Mouse (Mus musculus) cerebellum, adult (tissue): ENCODE data around the gene Apopt1.
A peak's percentile ranks its signal among the peaks of the same experiment; 100 is the strongest.

Source experiments
- ATAC-seq: cut with Nextera tagmentation; 2 replicates; pipeline ENCODE4 v1.9.2; 2017; ENCODE audit warnings: mild to moderate bottlenecking, moderate library complexity, mixed read lengths; ENCODE audit not compliant: insufficient number of reproducible peaks, low FRiP score, low TSS enrichment

Apopt1 gene

DNA sequence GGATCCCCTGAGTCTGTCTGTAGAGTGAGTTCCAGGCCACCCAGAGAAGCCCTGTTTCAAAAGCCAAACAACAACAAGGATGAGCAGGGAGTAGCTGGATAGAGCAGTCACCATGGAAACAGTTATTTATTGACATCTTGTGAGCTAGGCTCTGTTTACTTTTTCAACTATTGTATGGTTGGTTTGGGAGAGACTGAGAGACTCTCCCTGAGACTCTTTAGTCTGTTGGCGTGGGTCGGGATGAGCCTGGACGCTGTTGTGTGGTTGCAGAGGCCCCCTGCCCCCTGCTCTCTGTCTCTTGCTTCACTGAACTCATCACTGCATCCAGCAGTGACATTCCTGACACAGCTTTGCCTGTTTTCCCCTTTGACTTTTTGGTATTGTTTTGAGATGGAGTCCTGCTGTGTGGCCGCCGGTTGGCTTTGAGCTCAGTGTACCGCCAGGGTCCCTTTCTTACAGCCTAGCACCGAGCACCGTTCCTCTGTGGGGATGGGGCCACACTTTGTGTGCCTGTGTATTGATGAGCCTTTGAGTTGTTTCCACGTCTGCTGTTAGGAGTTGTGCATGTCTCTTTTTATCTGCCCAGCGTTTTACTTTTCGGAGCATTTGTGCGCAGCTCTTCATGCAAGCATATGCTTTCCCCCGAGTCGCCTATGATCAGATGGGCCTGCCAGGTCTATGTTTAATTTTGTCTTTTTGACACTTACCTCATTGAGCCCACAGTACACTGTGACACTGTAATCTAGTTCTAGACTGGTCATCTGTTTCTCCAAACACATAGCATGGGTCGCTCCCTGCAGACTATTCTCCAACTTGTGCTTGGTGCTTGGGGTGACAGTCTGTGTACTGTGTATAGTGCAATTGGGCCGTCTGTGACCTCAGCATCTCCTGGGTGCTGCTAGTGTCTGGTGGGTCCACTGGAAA, 53.5 kb downstream of the Apopt1 start:
- 0 out of 2 replicates have a peak, but pooled peaks have one; percentile 41 for ATAC-seq

GRCm38 (mm10) chr12:111768322-111768928, 55.4 kb downstream of the Apopt1 start:
- ATAC-seq, result no peak

DNA sequence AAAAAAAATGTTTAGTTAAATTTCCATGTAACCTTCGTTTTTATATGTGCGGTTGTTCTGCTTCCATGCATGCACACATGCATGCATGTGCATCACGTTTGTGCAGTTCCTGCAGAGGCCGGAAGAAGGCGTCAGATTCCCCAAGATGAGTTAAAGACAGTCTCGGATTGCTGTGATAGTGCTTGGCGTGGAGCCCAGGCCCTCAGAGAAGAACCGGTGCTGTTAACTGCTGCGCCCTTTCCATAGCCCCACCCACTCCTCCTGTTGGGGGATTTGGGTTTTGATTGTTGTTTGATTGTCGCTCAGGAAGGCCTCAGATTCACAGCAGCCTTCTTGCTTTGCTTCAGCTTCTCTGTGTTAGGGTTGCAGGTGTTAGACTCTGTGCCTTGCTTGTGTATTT, 56.2 kb downstream of the Apopt1 start:
- ATAC-seq, result no peak

GRCm38 (mm10) chr12:111769816-111770577, 56.9 kb downstream of the Apopt1 start:
- no peak for ATAC-seq

DNA sequence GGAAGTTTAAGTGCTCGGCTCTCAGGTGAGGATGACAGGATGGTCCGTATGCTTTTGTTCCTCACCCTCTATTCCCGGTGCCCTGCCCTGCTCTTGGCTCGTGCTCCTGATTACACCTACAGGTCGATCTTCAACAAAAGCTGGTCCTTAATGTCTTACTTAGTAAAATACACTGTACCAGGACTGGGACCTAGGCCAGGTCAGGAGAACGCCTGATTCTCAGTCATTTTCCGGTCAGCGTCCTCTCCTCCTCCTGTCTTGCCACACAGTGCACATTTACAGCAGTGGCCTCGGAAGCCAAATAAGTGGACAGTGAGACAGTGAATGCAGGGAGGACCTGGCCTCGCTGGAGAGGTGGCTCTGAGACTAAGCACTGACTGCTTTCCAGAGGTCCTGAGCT, 57.6 kb downstream of the Apopt1 start:
- ATAC-seq, result no peak

GRCm38 (mm10) chr12:111774156-111774555, 61.1 kb downstream of the Apopt1 start:
- ATAC-seq, result no peak

DNA sequence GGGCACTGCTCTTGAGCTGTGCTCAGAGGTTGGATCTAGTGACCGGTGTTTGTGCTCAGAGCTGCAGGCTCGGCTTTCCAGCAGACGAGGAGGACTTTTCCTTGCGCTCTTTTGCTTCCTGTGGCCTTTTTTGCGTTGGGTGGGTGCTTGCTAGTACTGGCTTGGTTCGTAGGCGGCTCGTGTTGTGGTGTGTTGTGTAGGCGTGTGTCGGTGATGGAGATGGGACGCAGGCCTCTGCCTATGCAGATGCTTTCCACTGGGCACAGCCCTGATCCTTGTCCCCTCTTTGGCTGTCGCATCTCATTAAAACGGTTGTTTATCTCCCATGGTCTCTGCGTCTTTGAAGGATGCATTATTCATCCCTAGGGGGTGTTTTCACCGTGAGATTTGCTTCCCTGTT, 61.8 kb downstream of the Apopt1 start:
- no peak for ATAC-seq

- no peak for ATAC-seq
These were observed 64.9 kb downstream of the Apopt1 start for GRCm38 (mm10) chr12:111777919-111778318.

- ATAC-seq, result no peak
These were observed 66.5 kb downstream of the Apopt1 start for GRCm38 (mm10) chr12:111779544-111779943.

DNA sequence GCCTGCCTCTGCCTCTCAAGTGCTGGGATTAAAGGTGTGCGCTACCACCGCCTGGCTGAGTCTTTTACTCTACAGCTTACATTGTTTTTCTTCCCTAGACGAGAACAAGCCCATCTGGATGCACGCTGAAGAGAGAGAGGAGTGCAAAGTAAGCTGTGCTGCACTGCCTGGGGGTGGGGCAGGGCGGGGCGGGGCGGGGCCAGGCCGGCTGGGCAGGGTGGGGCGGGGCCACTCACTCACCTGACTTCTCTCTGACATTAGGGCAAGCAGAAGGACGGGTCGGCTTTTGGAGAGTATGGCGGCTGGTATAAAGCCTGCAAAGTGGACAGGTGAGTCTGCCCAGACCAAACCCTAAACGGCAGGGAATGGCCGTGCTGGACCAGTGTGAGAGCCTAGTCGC, 72.1 kb downstream of the Apopt1 start:
- no peak for ATAC-seq

- no peak for ATAC-seq
These were observed 74.0 kb downstream of the Apopt1 start for GRCm38 (mm10) chr12:111787015-111787414.

DNA sequence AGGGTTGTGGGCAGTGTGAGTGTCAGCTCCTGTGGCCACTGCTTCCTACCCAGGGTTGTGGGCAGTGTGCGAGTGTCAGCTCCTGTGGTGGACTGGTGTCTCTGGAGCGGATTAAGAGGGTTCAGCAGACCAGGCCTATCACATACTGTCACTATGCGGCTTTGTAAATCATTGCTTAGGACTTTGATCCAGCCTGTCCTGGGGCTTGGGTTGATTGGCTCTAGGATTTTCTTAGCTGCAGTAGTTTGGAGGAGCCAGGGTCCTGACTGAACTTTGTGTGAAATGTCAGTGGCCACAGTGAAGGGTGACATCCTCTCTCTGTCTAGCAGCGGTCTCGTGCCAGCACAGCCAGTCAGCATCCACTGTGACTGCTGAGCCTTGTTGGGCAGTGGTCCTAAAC, 77.0 kb downstream of the Apopt1 start:
- ATAC-seq, result no peak

DNA sequence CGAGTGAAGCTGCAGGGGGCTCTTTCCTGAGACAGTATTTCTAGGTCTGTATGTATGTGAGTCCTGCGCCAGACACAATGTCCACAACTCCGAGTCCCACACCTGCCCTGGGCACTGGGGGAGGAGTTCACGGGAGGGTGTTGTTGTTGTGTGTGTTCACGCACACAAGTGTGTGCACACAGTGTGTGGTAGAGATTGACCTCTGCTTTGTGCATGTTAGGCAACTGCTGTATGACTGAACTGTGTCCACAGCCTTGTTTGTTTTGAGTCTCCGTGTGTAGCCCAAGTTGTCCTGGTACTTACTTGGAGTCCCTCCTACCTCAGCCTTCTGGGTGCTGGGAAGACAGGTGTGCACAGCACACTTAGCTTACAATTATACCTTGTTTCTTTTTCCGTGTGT, 77.6 kb downstream of the Apopt1 start:
- ATAC-seq, result no peak

GRCm38 (mm10) chr12:111791474-111792104, 78.5 kb downstream of the Apopt1 start:
- ATAC-seq, result no peak

- ATAC-seq, result peak; percentile 53; the same call in 1 of the 2 replicates
These were observed 81.0 kb downstream of the Apopt1 start for GRCm38 (mm10) chr12:111794102-111794501.

GRCm38 (mm10) chr12:111794526-111795179, 81.6 kb downstream of the Apopt1 start:
- no peak for ATAC-seq

GRCm38 (mm10) chr12:111795180-111795895, 82.3 kb downstream of the Apopt1 start:
- ATAC-seq, result no peak

DNA sequence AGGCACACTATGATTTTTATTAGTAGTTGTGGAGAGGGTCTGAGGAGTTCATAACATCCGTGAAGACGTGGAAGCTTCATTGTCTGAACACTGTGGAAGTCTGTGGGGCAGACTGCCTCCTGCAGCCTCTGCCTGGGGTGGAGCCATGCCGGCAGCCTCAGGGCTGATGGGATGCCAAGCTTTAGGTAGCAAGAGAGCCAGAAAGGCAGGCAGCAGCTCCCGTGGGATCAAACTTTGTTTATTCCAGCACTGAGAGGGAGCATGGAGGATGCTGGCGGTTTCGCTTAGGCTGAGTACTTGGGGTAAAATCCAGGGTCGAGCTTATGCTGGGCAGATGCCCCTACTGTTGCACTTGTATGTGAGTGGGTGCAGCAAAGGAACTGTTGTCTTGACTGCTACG, 84.2 kb downstream of the Apopt1 start:
- no peak for ATAC-seq

GRCm38 (mm10) chr12:111798493-111798892, 85.4 kb downstream of the Apopt1 start:
- ATAC-seq, result no peak
